Mouse (Mus musculus) bone marrow macrophage, adult 2 months (primary cell): Measurements from ENCODE around the gene Vamp3. TPM values are rescaled to one million over a fixed set of nuclear protein-coding genes. Genes with fewer than 3 reads are reported as not detected.

Experiments
- H3K27ac ChIP-seq: 2 replicates; pipeline ENCODE4 v1.5.1; 2012; ENCODE audit warnings: low read depth, low read length; ENCODE audit not compliant: insufficient read depth
- H3K4me1 ChIP-seq: 2 replicates; pipeline ENCODE4 v1.6.1; 2012; ENCODE audit warnings: low read length; ENCODE audit not compliant: control insufficient read depth, insufficient read depth
- H3K4me3 ChIP-seq: 2 replicates; pipeline ENCODE4 v1.5.1; 2012; ENCODE audit warnings: mild to moderate bottlenecking, low read length, moderate library complexity; ENCODE audit not compliant: insufficient read depth
- CTCF ChIP-seq: IDR thresholded peaks from 2 replicates; pipeline ENCODE4 v1.5.1; 2012; ENCODE audit warnings: low read depth, mild to moderate bottlenecking, low read length, moderate library complexity
- POLR2A ChIP-seq: IDR thresholded peaks from 2 replicates; pipeline ENCODE4 v1.6.1; 2012; ENCODE audit warnings: mild to moderate bottlenecking, low read depth, low read length, borderline replicate concordance
- polyA plus RNA-seq: library from polyadenylated mRNA; stranded (reverse); fragments of >200 nt; gene quantifications from 2 replicates; pipeline ENCODE4 v1.2.4, GENCODE M21; 2012; ENCODE audit not compliant: missing spikeins, insufficient read depth, insufficient read length

Gene Vamp3
- polyA plus RNA-seq, result 110 and 112 TPM in 2 replicates

DNA sequence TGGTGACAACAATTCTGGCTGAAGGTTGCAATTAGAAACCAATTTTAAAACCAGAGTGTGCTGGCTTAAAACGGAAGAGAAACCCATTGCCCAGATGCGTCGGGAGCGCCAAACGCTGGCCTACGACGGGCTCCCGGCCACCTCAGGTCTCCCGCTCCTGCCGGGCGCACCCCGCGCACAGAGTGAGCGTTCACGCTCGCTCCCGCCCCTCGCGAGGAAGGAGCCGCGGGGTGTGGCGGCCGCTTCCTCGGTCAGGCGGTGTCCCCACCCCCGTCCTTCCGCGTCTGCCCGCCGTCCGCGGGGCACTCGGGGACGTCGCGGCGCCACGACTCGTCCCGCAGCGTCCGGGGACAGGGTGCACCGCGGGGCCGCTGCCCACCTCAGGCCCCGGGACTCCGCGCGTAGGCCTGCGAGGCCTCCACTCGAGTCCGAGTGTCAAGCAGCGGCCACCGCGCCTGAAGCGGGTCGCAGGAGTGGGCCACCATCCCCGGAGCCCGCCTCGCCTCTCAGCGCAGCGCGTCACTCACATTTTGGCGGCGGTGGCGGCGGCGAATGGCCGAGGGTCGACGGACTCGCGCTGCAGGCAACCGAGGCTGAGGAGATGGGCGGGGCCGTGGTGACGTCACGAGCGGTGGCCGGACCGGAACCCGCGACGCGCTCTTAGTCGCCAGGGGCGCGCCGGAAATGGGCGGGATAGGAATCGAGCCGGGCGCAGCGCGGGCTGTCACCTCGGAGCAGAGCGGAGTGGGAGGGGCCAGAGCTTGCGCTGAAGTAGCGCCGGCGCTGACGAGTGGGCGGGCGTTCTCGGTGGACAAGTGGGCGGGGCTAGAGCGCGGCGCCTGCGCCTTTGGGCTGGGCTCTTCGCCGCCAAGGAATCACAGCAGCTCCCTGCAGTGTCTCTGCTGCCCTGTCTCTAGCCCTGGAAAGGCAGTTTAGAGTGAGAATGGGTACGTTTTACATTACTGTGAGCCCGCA is at the start of gene Vamp3:
Gene Vamp3 (minus strand): TSS at position 617 of the 975 bp plus-strand sequence.
- peak within 1 kb of the TSS; percentile 74 for H3K27ac ChIP-seq
- peak within 1 kb of the TSS; percentile 73 for H3K4me3 ChIP-seq
- TF ChIP-seq POLR2A (no peak), CTCF (no peak)
- H3K4me1 ChIP-seq, result peaks cover 8% of the 10 kb centered on the region

DNA sequence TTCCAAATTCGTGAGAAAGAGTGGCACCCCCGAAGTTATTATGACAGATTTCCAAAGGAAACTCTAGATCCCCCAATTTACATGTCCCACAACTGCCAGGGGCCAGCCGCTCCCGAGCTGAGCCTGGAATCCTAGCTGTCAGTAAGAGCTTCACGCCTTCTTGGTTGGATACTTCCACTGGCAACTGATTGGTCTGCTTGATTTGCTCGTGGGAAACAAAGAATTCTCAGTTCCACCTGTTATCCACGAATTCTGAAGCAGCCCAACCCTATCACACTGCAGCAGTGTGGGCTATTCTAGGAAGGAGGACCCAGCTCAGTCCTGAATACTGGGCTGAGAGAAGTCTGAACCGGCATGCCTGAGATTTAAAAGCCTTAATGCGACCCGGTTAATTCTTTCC is 48.7 kb upstream of the Vamp3 start:
- no peak overlapping the region for H3K27ac ChIP-seq
- no peak overlapping the region for H3K4me3 ChIP-seq
- TF ChIP-seq CTCF (no peak), POLR2A (no peak)
- no peaks in the 10 kb centered on the region for H3K4me1 ChIP-seq

DNA sequence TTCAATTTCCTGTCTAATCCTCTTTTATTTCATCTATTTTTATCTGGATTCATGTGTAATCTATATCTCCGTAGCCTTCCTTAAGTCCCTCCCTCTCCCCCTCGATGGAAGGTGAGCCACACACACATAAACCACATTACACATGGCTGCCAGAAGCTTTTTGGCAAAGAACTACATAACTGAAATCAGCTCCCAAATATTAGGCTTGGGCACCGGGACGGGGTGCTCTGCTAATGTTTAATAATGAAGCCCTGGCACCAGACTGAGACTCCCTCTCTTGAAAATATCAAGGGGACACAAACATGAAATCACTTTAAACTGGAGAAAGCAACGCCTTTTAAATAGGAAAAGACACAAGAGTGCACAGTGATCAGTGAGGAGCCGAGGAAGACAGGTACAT is 48.1 kb upstream of the Vamp3 start:
- H3K4me1 ChIP-seq, result no peaks in the 10 kb centered on the region
- no peak for TF ChIP-seq CTCF
- TF ChIP-seq POLR2A, result no peak
- H3K27ac ChIP-seq, result no peak overlapping the region
- H3K4me3 ChIP-seq, result no peak overlapping the region

DNA sequence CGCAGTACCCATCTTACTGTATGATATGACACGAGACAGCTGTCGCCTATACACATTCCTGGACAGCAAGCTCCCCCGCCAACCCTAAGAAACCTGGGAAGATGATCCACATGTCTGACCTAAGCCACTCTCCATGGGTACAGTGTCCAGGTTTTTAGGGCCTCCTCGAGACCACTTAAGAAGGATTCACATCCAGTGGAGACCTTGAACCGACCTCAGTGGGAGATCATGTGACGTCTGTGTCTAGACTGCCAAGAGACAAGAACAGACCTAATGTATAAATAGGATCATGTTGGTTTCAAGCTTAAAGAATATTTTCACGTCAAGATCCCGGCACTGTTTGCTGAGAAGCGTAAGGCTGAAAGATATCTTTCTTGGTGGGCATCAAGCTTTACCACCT is 46.4 kb upstream of the Vamp3 start:
- no peaks in the 10 kb centered on the region for H3K4me1 ChIP-seq
- TF ChIP-seq POLR2A (no peak), CTCF (no peak)
- no peak overlapping the region for H3K4me3 ChIP-seq
- no peak overlapping the region for H3K27ac ChIP-seq

DNA sequence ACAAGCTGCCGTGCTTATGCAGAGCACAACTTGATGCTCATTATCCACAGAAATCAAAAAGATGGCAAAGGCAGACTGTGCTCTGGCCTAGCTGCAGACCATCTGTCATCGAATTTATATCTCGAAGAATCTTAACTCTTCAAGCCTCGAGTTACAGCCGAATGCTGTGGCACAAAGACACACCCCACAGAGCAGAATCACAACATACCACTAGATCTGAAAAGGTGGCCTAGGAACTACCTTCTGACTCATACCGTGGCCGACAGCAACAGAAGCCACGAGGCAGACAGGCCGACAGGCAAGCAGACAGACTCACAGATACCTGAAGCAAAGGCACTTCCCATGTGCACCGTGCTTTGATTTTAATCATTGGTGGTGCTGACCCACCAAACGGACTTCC is 45.9 kb upstream of the Vamp3 start:
- no peak overlapping the region for H3K4me3 ChIP-seq
- H3K27ac ChIP-seq, result no peak overlapping the region
- H3K4me1 ChIP-seq, result no peaks in the 10 kb centered on the region
- no peak for TF ChIP-seq POLR2A
- TF ChIP-seq CTCF, result no peak

DNA sequence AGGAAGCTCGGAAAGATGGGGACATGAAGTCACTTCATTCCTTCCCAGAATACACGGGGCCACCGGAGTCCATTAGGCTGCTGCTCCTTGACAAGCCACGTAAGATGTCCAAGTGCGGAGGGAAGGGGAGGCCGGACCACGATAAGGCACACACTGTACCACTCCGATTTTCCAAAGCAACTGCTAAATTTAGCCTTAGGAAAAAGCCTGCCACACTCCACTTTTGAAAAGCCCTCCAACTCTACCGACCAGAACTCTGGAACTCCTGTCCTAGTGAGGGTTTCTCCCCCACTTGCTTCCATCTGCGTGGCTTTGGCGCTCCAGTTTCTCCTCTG is 39.3 kb upstream of the Vamp3 start:
- H3K4me1 ChIP-seq, result no peaks in the 10 kb centered on the region

DNA sequence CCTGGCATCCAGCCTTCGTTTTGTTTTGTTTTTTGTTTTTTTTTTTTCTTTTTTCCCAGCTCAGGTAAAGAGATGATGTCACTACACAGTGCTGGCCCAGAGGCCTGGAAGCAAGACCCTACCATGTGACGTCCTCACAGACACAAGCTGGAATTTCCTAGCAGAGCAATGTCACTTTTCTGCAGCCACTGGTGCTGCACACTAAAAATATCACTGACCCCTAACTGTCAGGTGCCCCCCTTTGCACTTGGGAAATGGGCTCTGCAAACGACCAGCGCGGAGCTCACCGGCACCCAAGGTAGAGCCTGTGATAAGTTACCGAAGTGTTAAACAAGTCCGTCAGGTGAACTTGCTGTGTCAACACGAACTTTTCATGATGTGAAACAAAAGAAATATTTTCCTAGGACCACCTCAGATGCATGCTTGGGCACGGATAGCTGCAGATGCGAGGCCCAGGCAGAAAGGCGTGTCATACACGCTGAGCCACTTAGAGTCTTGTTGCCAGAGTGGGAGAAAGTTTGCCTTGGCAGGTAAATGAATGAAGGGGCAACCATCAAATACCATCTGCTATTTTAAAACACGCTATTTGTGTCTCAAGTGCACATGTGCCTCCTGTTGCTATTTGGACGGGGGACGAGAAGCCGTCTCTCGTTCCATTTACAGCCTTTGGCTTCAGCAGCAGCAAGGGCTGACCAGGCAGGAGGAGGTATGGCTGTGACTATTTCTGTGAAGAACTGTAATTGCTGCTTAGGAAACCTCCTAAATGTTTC is 38.8 kb upstream of the Vamp3 start:
- no peak overlapping the region for H3K4me3 ChIP-seq
- TF ChIP-seq POLR2A (no peak), CTCF (no peak)
- H3K4me1 ChIP-seq, result no peaks in the 10 kb centered on the region
- no peak overlapping the region for H3K27ac ChIP-seq

More for the DNA sequence above, 39.3 kb upstream of the Vamp3 start:
- no peak overlapping the region for H3K4me3 ChIP-seq
- TF ChIP-seq POLR2A (no peak), CTCF (no peak)
- no peak overlapping the region for H3K27ac ChIP-seq

DNA sequence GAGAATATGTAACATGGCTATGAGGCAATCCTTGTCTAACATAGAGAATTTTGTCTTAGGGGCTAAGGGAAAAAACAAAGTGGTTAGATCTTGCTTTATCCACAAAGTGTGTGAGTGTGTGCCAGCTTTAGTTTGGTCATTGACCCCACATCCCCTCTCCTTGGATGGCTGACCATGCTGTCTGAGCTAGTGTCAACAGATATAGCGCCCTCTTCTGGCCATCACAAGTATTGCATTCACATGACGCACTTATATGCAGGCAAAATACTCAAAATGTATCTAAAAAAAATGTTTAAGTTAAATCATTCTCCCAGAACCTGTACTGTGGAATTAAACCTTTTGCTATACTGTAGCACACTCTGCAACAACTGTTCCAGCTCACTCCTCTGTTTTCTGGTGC is 37.4 kb upstream of the Vamp3 start:
- TF ChIP-seq POLR2A (no peak), CTCF (peak; percentile 32; the same call in 1 of the 2 replicates)
- no peak overlapping the region for H3K4me3 ChIP-seq
- H3K4me1 ChIP-seq, result no peaks in the 10 kb centered on the region
- H3K27ac ChIP-seq, result no peak overlapping the region

DNA sequence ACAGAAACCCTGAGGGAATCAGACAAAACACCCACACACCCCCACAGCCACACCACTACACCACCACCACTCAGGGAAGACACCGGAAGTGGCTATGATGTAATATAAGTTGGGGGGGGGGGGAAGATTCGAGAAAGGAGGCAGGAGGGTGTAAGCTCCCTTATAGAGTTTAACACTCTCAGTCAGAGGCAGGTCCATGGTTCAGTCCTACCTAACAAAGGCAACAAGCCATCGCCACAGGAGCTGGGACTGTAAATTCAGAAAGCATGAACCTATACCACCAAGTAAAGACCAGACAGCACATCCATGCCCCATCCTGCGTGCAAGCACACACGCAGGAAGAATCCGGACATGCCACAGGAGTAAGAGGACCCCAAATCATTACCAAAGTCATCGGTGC is 31.5 kb upstream of the Vamp3 start, which contains the start of gene Gm13090:
Gene Gm13090 (plus strand): TSS at position 301 of the 400 bp plus-strand sequence.
- no peak for TF ChIP-seq CTCF
- TF ChIP-seq POLR2A, result no peak
- H3K4me1 ChIP-seq, result no peaks in the 10 kb centered on the region
- H3K27ac ChIP-seq, result no peak within 1 kb of the TSS
- no peak within 1 kb of the TSS for H3K4me3 ChIP-seq

DNA sequence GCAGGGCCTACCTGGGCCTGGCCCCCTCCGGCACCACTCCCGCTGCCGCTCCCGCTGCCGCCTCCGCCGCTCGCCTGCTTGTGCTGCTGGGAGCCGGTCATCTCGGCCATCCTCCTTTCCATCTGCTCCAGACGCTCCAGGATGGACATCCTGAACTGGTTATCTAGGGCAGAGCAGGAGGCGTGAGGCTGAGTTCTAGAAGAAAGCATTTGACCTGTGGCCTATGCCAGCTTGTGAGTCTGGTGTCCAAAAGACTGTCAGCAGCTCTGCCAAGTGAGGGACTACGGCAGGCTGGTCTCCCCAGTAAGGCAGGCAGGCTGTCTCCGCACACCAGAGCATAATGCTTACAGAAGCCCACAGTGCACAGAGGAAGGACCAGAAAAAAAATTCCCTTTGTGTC is 31.1 kb upstream of the Vamp3 start:
- no peaks in the 10 kb centered on the region for H3K4me1 ChIP-seq
- no peak overlapping the region for H3K4me3 ChIP-seq
- H3K27ac ChIP-seq, result no peak overlapping the region
- no peak for TF ChIP-seq CTCF
- TF ChIP-seq POLR2A, result no peak
